Mouse (Mus musculus) heart, adult 11 months (tissue): Measurements from ENCODE around the gene Svop.

Source experiments
- DNase-seq: peaks from one replicate; pipeline ENCODE4 v3.0.0; 2022

Svop gene

GRCm38 (mm10) chr5:114043800-114044199 is 47.6 kb downstream of the Svop start:
- no peak for DNase-seq

GRCm38 (mm10) chr5:114041327-114041930 is 49.9 kb downstream of the Svop start:
- DNase-seq, result no peak

GRCm38 (mm10) chr5:114040911-114041310 is 50.5 kb downstream of the Svop start:
- no peak for DNase-seq

- no peak for DNase-seq
Observed at GRCm38 (mm10) chr5:114040508-114040907, 50.9 kb downstream of the Svop start.

- DNase-seq, result no peak
Observed at GRCm38 (mm10) chr5:114035111-114035510, 56.3 kb downstream of the Svop start.

- no peak for DNase-seq
Observed at GRCm38 (mm10) chr5:114034393-114034792, 57.0 kb downstream of the Svop start.

GRCm38 (mm10) chr5:114032161-114032763 is 59.1 kb downstream of the Svop start:
- DNase-seq, result no peak

- no peak for DNase-seq
Observed at GRCm38 (mm10) chr5:114030652-114031051, 60.7 kb downstream of the Svop start.

- DNase-seq, result no peak
Observed at GRCm38 (mm10) chr5:114028111-114028510, 63.3 kb downstream of the Svop start.

- DNase-seq, result no peak
Observed at GRCm38 (mm10) chr5:114027217-114027944, 64.0 kb downstream of the Svop start.

- DNase-seq, result no peak
Observed at GRCm38 (mm10) chr5:114024885-114025284, 66.5 kb downstream of the Svop start.

- DNase-seq, result no peak
Observed at GRCm38 (mm10) chr5:114024390-114024789, 67.0 kb downstream of the Svop start.

- no peak for DNase-seq
Observed at GRCm38 (mm10) chr5:114015121-114015520, 76.2 kb downstream of the Svop start.

- no peak for DNase-seq
Observed at GRCm38 (mm10) chr5:114009049-114009448, 82.3 kb downstream of the Svop start.

- no peak for DNase-seq
Observed at GRCm38 (mm10) chr5:114007753-114008453, 83.5 kb downstream of the Svop start.

- no peak for DNase-seq
Observed at GRCm38 (mm10) chr5:114006974-114007373, 84.4 kb downstream of the Svop start.

GRCm38 (mm10) chr5:114005100-114005499 is 86.3 kb downstream of the Svop start:
- DNase-seq, result no peak

GRCm38 (mm10) chr5:114004573-114004972 is 86.8 kb downstream of the Svop start:
- no peak for DNase-seq

- DNase-seq, result no peak
Observed at GRCm38 (mm10) chr5:114003542-114003941, 87.8 kb downstream of the Svop start, which contains the start of gene Dao. Dao (plus strand) TSS chr5:114003703.

- DNase-seq, result peak; percentile 93
Observed at GRCm38 (mm10) chr5:113999382-113999781, 92.0 kb downstream of the Svop start.

GRCm38 (mm10) chr5:113996458-113996857 is 94.9 kb downstream of the Svop start:
- peak; percentile 90 for DNase-seq

- DNase-seq, result peak; percentile 99
Observed at GRCm38 (mm10) chr5:113993487-113994465, 97.6 kb downstream of the Svop start, which contains the start of gene Ssh1. Ssh1 (minus strand) TSS chr5:113993894.
